Comparison of ENCODE assay signal across 16 mouse cellular contexts in genomic region chr2:167657973-167658372, GRCm38 (mm10). TPM values are rescaled to one million over a fixed set of nuclear protein-coding genes. Genes with fewer than 3 reads are reported as not detected.
DNase-seq lines count a peak whose midpoint lies in the region; ATAC-seq lines count a peak whose summit lies in the region.
"Had no signal": no experiment of that assay in that cellular context is flagged by ENCODE, and none has a peak within 500 bp of the region (broad histone marks: within the 10 kb centered on the region; RNA-seq: fewer than 3 reads in every experiment).

No protein-coding gene starts in this region.

- H3K9me3 ChIP-seq in liver, embryonic 15.5 days (replicated peaks), result no peaks in the 10 kb centered on the region
- H3K9me3 ChIP-seq in liver, embryonic 11.5 days (ENCODE audit: control insufficient read depth, low read length), result no peaks in the 10 kb centered on the region
- H3K9me3 ChIP-seq: neural tube, embryonic 12.5 days had no signal

- DNase-seq in kidney, adult 9 months, result peak; percentile 58
- no peak for DNase-seq in kidney, adult 18-20 months
- DNase-seq in liver, embryonic 11.5 days (ENCODE audit: low spot score), result no peak
- no peak for DNase-seq in right cerebral cortex, adult 2 months (ENCODE audit: low spot score in 2 of 2)
- DNase-seq: cerebellum, adult 11 months; cerebellum, postnatal 36 days; forebrain, postnatal 0 days; heart, adult 11 months; lung, embryonic 14.5 days; right cerebral cortex, postnatal 25 days; thymus, postnatal 4 days had no signal

- H3K4me3 ChIP-seq in liver, embryonic 15.5 days (replicated peaks), result no peak overlapping the region
- H3K4me3 ChIP-seq in liver, embryonic 11.5 days (ENCODE audit: low read depth, low read length), result no peak overlapping the region
- H3K4me3 ChIP-seq in brown adipose tissue, adult 24 weeks (ENCODE audit: insufficient read depth, low read depth, low read length), result no peak overlapping the region
- peak overlapping the region; percentile 99; the same call in 1 of the 2 replicates for H3K4me3 ChIP-seq in macrophage (ENCODE audit: inconsistent target)
- H3K4me3 ChIP-seq: left cerebral cortex, adult 2 months; neural tube, embryonic 12.5 days had no signal

- no peak overlapping the region for H3K9ac ChIP-seq in liver, embryonic 15.5 days
- H3K9ac ChIP-seq in liver, embryonic 11.5 days (ENCODE audit: low read depth, low read length), result no peak overlapping the region
- H3K9ac ChIP-seq: forebrain, postnatal 0 days; lung, embryonic 14.5 days; neural tube, embryonic 12.5 days had no signal

- H3K79me2 ChIP-seq in macrophage (ENCODE audit: inconsistent target), result peaks cover 79% of the 10 kb centered on the region

- WGBS in liver, embryonic 15.5 days (ENCODE audit: insufficient replicate concordance), result 77% methylated on average over 4 of the region's 4 CpGs
- WGBS in liver, embryonic 11.5 days, result 84% methylated on average over 4 of the region's 4 CpGs
- 91% methylated on average over 4 of the region's 4 CpGs for WGBS in macrophage (ENCODE audit: missing documents)

- 0 out of 2 replicates have a peak overlapping the region, but pooled peaks have one; percentile 14 for H3K27ac ChIP-seq in liver, embryonic 15.5 days (replicated peaks)
- no peak overlapping the region for H3K27ac ChIP-seq in liver, embryonic 11.5 days (ENCODE audit: low read depth, low read length)
- 0 out of 2 replicates have a peak overlapping the region, but pooled peaks have one; percentile 3 for H3K27ac ChIP-seq in brown adipose tissue, adult 24 weeks (replicated peaks; ENCODE audit: low read depth, low read length)
- H3K27ac ChIP-seq in macrophage, result peak overlapping the region; percentile 97
- H3K27ac ChIP-seq: left cerebral cortex, adult 2 months; neural tube, embryonic 12.5 days had no signal

- peaks cover 8% of the 10 kb centered on the region for H3K27me3 ChIP-seq in liver, embryonic 15.5 days
- peaks cover 7% of the 10 kb centered on the region for H3K27me3 ChIP-seq in liver, embryonic 11.5 days (replicated peaks; ENCODE audit: control insufficient read depth, insufficient read depth, low read length)

- peaks cover 59% of the 10 kb centered on the region for H3K4me1 ChIP-seq in liver, embryonic 15.5 days (replicated peaks)
- peaks cover 35% of the 10 kb centered on the region for H3K4me1 ChIP-seq in liver, embryonic 11.5 days (replicated peaks; ENCODE audit: control insufficient read depth, insufficient read depth, low read length)
- H3K4me1 ChIP-seq in brown adipose tissue, adult 24 weeks (ENCODE audit: control insufficient read depth, insufficient read depth, insufficient read length, low read length), result peaks cover 22% of the 10 kb centered on the region

- no peak overlapping the region for H3K4me2 ChIP-seq in liver, embryonic 15.5 days
- H3K4me2 ChIP-seq in liver, embryonic 11.5 days, result no peak overlapping the region
- H3K4me2 ChIP-seq: neural tube, embryonic 12.5 days had no signal

- no peak for ATAC-seq in liver, embryonic 15.5 days (ENCODE audit: insufficient read depth)
- ATAC-seq in liver, embryonic 11.5 days (replicated peaks; ENCODE audit: low FRiP score), result no peak
- ATAC-seq: forebrain, postnatal 0 days had no signal

- H3K36me3 ChIP-seq in liver, embryonic 15.5 days (replicated peaks), result peaks cover 21% of the 10 kb centered on the region
- peaks cover 6% of the 10 kb centered on the region; the same call in 1 of the 2 replicates for H3K36me3 ChIP-seq in liver, embryonic 11.5 days (ENCODE audit: control insufficient read depth, insufficient read depth, low read length)
- peaks cover 19% of the 10 kb centered on the region for H3K36me3 ChIP-seq in macrophage (ENCODE audit: inconsistent target)

RNA-seq across cellular contexts. Expression of gene Gm20431, which starts 3.3 kb away (rescaled TPM):
- polyA plus RNA-seq in liver, embryonic 15.5 days (2015; fragmentation: Nextera tagmentation; extraction: Ambion mirVana), result 0.63 TPM in 1 of 2 replicates, not detected in the other
- 3.8 and 4.9 TPM in 2 replicates for polyA plus RNA-seq in liver, embryonic 11.5 days (2014; fragmentation: Nextera tagmentation; extraction: Ambion mirVana)
- polyA plus RNA-seq in brown adipose tissue, adult 24 weeks (2012; ENCODE audit: insufficient read depth, insufficient read length, missing spikeins), result 1.3 TPM in 1 of 2 replicates, not detected in the other
- not detected for total RNA-seq in macrophage (2018; cell fraction: chromatin; rRNA removed)
- under 1 TPM in 10 of 26 experiments, not detected in 16; 0.09 to 0.43 (median 0.13) TPM for total RNA-seq in macrophage (2018; cell fraction: cytosol; rRNA removed)
- 1 to 10 TPM in 1 of 26 experiments, under 1 TPM in 2, not detected in 23; 0.35 to 1.7 (median 0.48) TPM for total RNA-seq in macrophage (2018; cell fraction: nucleus; rRNA removed)
- not detected in 3 replicates for polyA plus RNA-seq in macrophage (2018)
- total RNA-seq: forebrain, postnatal 0 days had no signal

RNA-seq across cellular contexts. Expression of gene Ube2v1, which starts 26.1 kb away (rescaled TPM):
- polyA plus RNA-seq in liver, embryonic 15.5 days (2015; fragmentation: Nextera tagmentation; extraction: Ambion mirVana), result 187 and 195 TPM in 2 replicates
- polyA plus RNA-seq in liver, embryonic 11.5 days (2014; fragmentation: Nextera tagmentation; extraction: Ambion mirVana), result 304 and 308 TPM in 2 replicates
- 113 and 141 TPM in 2 replicates for polyA plus RNA-seq in brown adipose tissue, adult 24 weeks (2012; ENCODE audit: insufficient read depth, insufficient read length, missing spikeins)
- total RNA-seq in macrophage (2018; cell fraction: chromatin; rRNA removed), result 10 to 100 TPM; 43.1 to 85.5 (median 59.3) TPM
- total RNA-seq in macrophage (2018; cell fraction: cytosol; rRNA removed), result 100 to 1,000 TPM; 142 to 211 (median 167) TPM
- total RNA-seq in macrophage (2018; cell fraction: nucleus; rRNA removed), result 10 to 100 TPM; 35.1 to 99.4 (median 64.2) TPM
- 152 to 209 TPM (median 172 TPM) in 3 replicates for polyA plus RNA-seq in macrophage (2018)

RNA-seq across cellular contexts. Expression of gene Cebpb, which starts 30.7 kb away (rescaled TPM):
- 13.0 and 14.0 TPM in 2 replicates for polyA plus RNA-seq in liver, embryonic 15.5 days (2015; fragmentation: Nextera tagmentation; extraction: Ambion mirVana)
- 13.9 and 14.4 TPM in 2 replicates for polyA plus RNA-seq in liver, embryonic 11.5 days (2014; fragmentation: Nextera tagmentation; extraction: Ambion mirVana)
- polyA plus RNA-seq in brown adipose tissue, adult 24 weeks (2012; ENCODE audit: insufficient read depth, insufficient read length, missing spikeins), result 226 and 227 TPM in 2 replicates
- total RNA-seq in macrophage (2018; cell fraction: chromatin; rRNA removed), result 10 to 100 TPM; 13.7 to 87.4 (median 42.2) TPM
- 100 to 1,000 TPM in 12 of 26 experiments, 10 to 100 TPM in 14; 30.7 to 271 (median 98.7) TPM for total RNA-seq in macrophage (2018; cell fraction: cytosol; rRNA removed)
- 100 to 1,000 TPM in 19 of 26 experiments, 10 to 100 TPM in 7; 25.3 to 303 (median 156) TPM for total RNA-seq in macrophage (2018; cell fraction: nucleus; rRNA removed)
- polyA plus RNA-seq in macrophage (2018), result 4.8 to 33.5 TPM (median 23.5 TPM) in 3 replicates

RNA-seq across cellular contexts. Expression of gene Tmem189, which starts 31.6 kb away (rescaled TPM):
- 17.4 and 18.2 TPM in 2 replicates for polyA plus RNA-seq in liver, embryonic 15.5 days (2015; fragmentation: Nextera tagmentation; extraction: Ambion mirVana)
- polyA plus RNA-seq in liver, embryonic 11.5 days (2014; fragmentation: Nextera tagmentation; extraction: Ambion mirVana), result 30.5 and 32.6 TPM in 2 replicates
- polyA plus RNA-seq in brown adipose tissue, adult 24 weeks (2012; ENCODE audit: insufficient read depth, insufficient read length, missing spikeins), result 12.7 and 19.3 TPM in 2 replicates
- 100 to 1,000 TPM in 7 of 26 experiments, 10 to 100 TPM in 19; 41.8 to 182 (median 85.4) TPM for total RNA-seq in macrophage (2018; cell fraction: chromatin; rRNA removed)
- total RNA-seq in macrophage (2018; cell fraction: cytosol; rRNA removed), result 100 to 1,000 TPM; 103 to 247 (median 137) TPM
- 100 to 1,000 TPM in 25 of 26 experiments, 10 to 100 TPM in 1; 73.5 to 264 (median 143) TPM for total RNA-seq in macrophage (2018; cell fraction: nucleus; rRNA removed)
- polyA plus RNA-seq in macrophage (2018), result 165 to 276 TPM (median 174 TPM) in 3 replicates
